Mouse (Mus musculus) brain, embryonic 14.5 days (tissue): ENCODE results near the gene Gm281.

Source experiments
- CTCF ChIP-seq: fragments of 200-500 bp; IDR thresholded peaks from 2 replicates; pipeline ENCODE4 v1.5.1; 2012; ENCODE audit warnings: inconsistent platforms, mild to moderate bottlenecking, moderate library complexity, borderline replicate concordance; ENCODE audit not compliant: insufficient read depth, insufficient read length; ENCODE audit errors: extremely low read depth
- POLR2A ChIP-seq: fragments of 200-500 bp; IDR thresholded peaks from 2 replicates; pipeline ENCODE4 v1.6.1; 2012; ENCODE audit warnings: mild to moderate bottlenecking, inconsistent platforms, borderline replicate concordance; ENCODE audit not compliant: poor library complexity, insufficient read depth, insufficient read length, severe bottlenecking; ENCODE audit errors: extremely low read depth

DNA sequence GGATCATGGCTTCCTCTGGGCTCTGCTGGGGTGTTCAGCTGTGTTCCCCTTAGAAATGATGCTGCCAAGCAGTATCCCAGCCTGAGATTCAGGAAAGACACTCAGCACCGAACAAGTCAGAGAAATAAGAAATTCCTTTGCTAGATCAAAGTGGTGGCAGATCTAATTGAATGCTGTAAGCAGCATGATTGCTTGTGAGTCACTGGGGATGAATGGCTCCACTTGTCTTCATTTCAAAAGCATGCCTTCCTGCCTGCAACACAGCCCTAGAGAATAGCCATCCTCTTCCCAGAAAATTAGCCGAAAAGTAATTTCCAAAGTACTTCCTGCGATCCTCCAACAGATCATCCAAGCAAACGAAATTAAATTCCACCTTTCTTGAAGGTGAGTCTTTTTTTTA is 131.3 kb downstream of the Gm281 start:
- TF ChIP-seq CTCF = no peak
- no peak for TF ChIP-seq POLR2A
